Mouse (Mus musculus) cerebellum, postnatal 14 days (tissue): ENCODE data around the gene Atp2c2.

ENCODE experiments used
- DNase-seq, 2 experiments: peaks; one replicate each; pipeline ENCODE4 v3.0.0; 2021; ENCODE audit warnings: mixed read lengths in 2 of 2

Atp2c2 gene

DNA sequence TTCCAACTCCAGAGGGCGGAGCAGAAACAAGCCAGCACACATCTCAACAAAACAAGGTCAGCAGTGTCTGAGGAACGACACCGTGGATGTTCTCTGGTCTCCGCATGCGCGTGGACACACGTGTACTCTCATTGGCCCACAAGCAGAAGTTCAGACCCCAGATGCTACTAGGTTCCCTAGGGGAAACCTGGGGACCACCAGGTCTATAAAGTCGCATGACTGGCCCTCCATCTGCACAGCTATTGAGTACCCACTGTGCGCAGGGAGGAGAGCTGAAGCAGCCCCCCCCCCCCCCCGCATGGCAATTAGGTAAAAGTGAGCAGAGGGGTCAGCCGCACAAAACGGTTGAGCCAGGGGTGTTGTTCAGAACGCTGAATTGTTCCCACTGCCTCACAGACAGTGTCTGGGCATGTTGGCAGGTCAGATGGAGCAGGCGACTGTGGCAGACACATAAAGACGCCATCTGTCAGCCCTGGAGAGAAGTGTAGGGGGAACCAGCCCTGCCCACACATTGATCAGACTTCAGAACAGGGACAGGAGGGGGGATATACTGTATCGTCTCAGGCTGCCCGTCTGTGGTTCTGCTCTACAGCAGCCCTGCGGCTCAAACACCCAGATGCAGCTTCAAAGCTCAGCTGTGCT lies 86.1 kb downstream of the Atp2c2 start:
- peak; percentile 61 to 70 for DNase-seq

DNA sequence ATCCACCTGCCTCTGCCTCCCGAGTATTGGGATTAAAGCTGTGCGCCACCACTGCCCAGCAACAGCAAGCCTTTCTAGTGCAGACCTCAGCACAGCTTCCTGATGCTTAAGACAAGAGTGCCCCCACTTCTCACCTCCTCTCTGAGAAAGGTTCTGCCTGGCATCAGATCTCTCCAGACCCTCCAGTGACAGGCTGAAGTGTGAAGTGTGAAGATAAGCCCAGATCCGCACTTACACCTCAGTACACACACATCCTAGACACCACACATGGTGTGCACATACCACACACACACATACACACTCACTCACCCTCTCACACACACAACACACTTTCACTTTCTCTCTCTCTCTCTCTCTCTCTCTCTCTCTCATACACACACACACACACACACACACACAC lies 87.1 kb downstream of the Atp2c2 start:
- no peak for DNase-seq

DNA sequence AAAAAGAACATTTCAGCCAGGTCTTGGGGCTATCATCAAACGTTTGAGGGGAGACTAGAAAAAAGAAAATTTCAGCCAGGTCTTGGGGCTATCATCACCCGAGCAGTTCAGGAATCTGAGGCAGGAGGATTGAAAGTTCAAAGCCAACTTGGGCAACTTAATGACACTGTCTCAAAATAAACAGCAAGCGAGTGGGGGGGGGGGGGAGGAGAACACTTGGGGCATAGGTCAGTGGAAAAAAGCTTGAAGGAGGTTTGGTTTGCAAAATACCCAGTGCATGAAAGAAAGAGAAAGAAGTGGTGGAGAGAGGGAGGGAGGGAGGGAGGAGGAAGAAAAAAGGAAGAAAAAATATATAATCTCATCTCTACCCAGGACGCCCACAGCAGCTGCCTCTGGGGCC lies 87.5 kb downstream of the Atp2c2 start:
- no peak for DNase-seq

DNA sequence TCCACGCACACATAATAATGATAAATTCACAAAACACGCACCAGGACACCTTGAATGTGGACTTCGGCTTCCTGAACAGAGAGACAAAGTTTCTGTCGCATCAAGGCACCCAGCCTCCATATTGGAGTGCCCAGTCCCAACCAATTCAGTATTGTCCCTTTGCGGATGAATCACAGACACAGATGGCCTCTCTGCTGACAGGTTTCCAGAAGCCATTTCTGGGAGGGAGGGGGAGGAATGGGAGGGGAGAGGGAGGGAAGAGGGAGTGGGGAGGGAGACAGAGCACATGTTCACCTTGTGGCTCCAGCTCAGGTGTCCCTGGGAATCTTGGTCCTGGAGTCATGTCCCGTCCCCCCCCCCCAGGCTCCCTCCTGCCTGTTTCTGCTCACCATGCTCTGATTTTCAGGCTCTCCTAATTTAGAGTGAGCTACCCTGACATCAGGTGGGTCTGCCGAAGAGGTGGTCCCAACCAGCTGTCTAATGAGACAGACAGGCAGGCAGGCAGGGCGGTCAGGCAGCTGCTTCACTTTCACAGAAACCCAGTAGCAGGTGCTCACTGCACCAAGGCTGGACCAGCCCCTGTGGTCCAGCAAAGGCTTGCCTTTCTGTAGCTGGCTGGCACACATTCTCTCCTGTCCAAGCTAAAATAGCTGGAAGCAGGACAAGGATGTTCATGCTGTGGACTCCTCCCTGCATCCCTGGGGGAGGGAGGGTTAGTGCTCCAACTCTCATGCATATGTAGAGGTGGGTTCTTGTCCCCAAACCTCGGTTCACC lies 89.0 kb downstream of the Atp2c2 start:
- DNase-seq: peak; percentile 74 to 81

DNA sequence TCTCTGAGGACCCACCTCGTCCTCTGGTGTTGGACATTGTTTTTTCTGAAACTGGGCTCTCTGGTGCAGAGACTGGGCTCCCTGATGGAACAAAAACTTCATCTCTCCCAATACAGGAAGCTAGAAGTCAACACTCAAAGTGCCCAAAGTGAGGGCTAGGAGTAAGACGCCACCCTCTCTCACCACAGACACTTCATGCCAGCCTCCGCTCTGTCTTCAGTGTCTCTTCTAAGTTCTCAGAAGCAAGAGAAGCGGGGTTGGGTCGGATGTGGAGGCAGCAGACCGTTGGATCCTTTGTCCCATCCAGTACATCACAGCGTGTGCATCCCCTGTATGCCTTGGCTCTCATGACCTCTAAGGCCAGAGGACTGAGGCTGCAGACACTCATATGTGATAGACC lies 89.8 kb downstream of the Atp2c2 start:
- DNase-seq: no peak

DNA sequence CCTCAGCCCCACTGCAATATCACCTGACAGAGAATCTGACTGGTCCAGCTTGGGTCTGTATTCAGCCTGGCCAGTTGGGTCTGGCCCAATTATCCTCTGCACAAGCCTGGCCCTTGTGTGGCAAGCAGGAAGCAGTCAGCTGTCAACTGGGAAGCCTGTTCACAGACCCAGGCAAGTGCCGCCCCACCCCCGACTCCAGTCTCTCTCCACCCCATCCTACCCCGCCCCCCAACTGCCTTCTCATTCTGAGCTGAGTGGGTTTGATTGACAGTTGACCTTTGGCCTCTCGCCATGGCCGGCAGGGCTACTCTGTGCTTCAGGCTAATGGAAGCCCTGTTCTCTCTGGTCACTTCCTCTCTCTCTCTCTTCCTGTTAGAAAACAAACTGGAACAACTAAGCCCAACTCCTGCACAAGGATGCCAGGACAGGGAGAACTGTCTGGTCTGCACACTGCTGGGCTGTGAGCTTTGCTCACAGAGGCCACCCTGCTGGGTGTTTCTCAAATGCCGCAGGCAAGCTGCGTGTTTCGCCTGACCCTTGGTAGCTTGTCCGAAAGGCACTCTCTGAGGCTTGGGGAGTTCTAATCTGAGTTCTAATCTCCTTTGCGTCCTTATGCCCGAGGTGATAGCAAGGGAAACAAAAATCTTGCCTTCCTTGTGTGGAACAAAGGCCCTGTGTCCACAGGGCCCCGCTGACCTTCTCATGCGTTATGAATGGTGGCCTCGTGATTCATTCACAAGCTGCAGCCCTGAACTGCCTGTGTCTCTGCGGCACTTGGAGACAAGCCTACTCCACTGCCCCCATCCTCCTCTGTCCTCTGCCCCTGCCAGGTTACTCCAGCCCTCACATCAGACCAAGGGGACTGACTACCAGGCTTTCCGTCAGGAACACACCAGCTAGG lies 92.2 kb downstream of the Atp2c2 start:
- peak; percentile 39 to 77 for DNase-seq

DNA sequence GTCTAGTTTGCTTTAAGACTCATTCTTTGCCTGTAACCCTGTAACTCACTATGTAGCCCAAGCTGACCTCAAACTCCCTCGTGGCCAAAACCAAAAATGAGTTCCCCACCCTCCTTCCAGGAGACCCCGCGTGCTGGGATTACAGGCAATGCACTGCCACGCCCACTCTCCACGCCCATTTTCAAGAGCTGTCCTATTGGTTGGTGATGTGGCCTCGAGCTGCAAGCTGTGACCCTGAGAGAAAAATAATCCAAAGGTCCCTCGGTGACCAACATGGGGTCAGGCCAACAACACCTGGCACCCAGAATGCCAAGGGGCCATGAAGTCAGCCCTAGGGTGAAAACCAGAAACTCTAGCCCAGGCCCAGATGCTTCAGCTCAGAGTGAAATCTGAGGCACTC lies 94.9 kb downstream of the Atp2c2 start:
- DNase-seq: no peak

DNA sequence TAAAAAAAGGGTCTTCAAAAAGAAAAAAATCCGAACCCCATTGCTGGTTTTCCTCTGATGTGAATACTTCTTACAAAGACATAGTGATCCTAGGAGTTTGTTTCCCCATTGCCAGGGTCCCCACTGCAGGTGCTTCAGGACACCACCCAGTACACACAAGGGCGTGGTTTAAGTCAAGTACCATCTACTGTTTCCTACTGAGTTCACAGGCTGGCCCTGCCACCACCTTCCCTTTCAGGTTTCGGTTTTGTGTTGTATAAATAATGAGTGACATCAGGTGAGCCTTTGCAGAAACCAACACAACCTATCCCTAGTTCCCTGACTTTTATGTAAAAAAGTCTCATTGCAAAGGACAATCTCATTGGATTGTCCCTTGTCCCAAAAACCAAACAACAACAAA lies 95.8 kb downstream of the Atp2c2 start:
- no peak for DNase-seq

DNA sequence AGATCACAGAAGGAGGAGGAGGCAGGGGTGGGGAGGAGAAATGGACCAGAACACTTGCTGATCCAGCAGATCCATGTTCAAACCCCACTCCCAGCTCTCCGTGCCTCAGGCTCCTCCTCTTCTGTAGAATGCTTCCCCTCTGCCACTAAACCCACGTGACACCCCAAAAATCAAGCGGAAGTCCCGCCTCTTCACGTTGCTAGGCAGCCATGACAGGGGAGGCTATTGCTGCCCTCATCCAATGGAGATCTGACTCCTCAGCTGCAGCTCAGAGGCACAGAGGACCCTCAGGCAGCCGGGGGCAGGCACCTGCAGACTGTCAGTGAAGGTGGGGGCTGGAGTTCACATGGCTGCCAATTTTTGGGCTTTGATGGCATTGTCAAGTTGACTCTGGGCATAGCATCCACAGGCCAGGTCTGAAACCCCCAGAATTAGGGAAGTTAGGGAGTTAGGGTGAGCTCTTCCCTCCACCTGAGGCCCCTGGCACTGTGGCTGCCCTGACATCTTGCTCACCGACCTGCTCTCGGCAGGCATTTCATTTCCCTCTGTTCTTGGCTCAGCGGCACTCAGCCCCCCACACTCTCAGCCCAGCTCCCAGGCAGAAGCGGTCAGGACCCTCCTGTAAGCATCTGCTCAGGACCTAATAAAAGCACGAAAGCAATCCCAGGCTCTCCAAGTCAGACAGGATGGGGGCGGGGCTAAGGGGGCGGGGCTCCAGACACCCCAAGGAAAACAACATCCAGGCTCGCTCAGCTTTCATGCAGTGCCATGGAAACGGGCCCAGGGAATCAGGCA lies 98.6 kb downstream of the Atp2c2 start:
- peak; percentile 48 to 65 for DNase-seq

DNA sequence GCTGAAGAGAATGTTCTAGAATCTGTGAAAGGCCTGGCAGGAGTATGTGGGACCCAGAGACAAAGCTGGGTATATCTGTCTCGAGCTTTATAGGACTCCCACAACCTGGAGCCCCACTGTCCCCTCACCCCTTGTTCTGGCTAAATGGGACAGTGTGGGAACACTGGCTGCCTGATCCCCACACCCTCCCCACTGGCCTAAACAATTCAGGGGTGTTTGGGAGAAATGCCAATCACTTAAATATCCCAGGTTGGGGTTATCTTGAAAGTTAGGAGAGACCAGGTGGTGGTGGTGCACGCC lies 99.1 kb downstream of the Atp2c2 start:
- DNase-seq: no peak

DNA sequence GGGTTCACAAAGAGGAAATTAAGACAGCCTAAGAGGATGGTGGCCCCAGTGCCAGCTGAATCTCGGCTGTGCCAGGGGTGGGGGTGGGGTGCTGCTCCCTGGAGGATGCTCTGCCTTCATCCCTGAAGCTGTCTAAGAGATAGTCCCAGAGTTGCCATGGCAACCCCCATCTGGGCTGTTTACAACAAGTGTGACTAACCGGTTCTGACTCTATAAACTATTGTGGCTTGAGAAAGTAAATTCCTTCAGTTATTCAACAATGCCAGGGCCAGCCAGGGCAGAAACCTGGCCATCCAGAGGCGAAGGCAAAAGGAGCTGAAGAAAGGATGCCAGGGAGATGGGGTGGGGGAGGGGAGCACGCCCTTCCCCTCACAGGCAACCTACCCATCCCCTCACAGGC lies 101.4 kb downstream of the Atp2c2 start:
- DNase-seq: no peak

DNA sequence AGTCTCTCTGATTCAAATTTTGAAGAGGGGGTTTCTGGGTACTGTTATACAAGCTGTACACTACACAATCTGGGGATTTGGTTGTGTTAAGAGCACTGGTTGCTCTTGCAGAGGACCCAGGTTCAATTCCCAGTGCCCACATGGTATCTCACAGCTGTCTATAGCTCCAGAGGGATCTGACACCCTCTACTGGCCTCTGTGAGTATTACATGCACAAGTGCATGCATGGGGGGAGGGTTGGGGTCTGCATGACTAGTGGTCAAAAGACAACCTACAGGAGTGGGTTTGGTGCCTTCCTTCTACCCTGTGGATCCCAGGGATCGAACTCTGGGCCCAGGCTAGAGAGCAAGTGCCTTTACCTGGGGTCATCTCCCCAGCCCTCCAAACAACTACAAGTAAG lies 102.8 kb downstream of the Atp2c2 start:
- no peak for DNase-seq

DNA sequence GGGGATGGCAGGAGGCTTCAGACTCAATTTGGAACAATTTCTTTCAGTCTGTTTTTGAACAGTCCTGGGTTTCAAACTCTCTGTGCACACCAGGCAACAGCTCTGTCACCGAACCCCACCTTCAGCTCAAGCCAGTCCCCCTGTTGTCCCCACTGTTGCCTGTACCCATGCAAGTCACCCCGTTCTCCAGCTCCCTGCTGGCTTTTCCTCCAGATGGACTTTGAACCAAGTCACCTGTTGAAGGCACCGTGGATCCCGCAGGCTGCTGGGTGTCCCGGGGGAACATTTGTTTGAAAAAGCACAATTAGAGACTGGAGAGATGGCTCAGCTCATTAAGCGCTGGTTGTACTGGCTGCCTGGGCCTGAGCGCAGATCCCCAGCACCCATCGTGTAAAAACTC lies 105.5 kb downstream of the Atp2c2 start:
- DNase-seq: no peak

DNA sequence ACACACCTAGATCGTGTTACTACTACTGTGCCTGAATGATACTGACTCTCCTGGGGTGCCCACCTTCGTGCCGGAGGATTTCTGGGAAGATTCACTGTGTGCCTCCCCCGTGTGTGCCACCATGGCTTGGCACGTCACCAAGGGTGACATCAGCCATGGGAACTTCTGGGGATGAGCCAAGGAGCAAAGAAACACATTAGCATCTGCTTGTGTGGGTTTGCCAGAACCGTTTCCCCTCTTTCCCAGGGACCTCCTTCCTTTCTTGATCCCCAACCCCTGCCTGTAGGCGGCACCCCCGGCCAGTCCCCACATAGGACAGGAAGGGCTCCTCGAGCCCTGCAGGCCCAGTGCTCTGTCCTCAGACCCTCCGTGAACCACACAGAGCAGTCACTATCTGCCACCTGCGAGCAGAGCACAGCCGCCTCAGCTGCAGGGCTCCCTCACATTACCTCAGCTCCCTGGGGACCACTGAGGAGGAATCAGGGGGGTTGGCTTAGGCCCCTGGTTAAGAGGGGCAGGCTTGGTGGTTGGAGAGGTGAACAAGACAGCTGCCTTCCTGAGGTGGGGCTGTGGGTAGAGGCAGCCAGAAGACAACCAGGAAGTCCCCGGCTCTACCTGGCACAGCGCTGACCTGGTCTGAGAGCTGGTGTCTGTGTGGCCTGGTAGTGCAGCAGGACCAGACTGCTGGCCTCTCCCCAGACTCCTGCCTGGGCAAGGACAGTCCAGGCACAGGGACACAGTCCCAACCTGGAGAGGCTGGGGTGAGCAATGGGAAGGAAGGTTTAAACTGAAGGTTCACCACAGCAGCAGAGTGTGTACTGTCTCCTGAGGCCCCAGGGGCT lies 106.8 kb downstream of the Atp2c2 start:
- peak; percentile 71 to 80 for DNase-seq
